Mouse (Mus musculus): ENCODE results near the gene Pbx1. TPM values are rescaled to one million over a fixed set of nuclear protein-coding genes. Genes with fewer than 3 reads are reported as not detected.
"Not testable (repeated sequence)": the region's sequence is repeated elsewhere in the genome, so short reads cannot be mapped to it uniquely, and the experiment has no call there.

Gene Pbx1
- polyA plus RNA-seq (2014; fragmentation: Nextera tagmentation; extraction: Ambion mirVana) = 41.2 and 47.8 TPM in 2 replicates

DNA sequence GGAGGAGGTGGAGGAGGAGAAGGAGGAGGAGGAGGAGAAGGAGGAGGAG, at the start of gene Pbx1:
Gene Pbx1, minus strand, starts transcription at position 39 of the 49 bp plus-strand sequence.
- H3K36me3 ChIP-seq (ENCODE audit: control insufficient read depth, insufficient read depth, low read length); ATAC-seq (ENCODE audit: low read depth); H3K4me1 ChIP-seq (ENCODE audit: control insufficient read depth, insufficient read depth, low read length); H3K27me3 ChIP-seq (ENCODE audit: control insufficient read depth, insufficient read depth, low read length); H3K9me3 ChIP-seq (ENCODE audit: control insufficient read depth, low read length): not testable (repeated sequence)
- peak within 1 kb of the TSS; percentile 85 for H3K9ac ChIP-seq (replicated peaks; ENCODE audit: low read depth, low read length)
- H3K4me3 ChIP-seq (ENCODE audit: low read depth, low read length) = peak within 1 kb of the TSS; percentile 71
- peak within 1 kb of the TSS; percentile 71 for H3K4me2 ChIP-seq (ENCODE audit: low read depth, low read length)
- peak within 1 kb of the TSS; percentile 87 for H3K27ac ChIP-seq (ENCODE audit: low read depth, low read length)

DNA sequence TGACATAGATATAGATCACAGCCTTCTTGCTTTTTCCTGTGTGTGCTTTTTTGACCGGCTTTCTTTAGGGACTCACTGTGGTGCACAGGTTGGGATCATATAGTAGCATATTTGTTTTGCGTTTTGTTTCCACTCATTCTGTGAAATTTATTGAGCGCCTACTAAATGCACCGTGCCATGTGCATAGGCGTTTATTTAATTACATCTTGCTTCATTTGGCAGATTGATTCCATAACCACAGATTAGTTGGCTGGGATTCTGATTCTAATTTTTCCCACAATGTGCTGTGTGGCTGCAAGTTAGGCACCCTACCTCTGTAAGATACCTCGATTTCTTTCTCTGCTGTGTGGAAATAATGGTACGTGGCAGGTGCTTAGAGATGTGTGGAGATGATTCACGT, 47.6 kb upstream of the Pbx1 start:
- WGBS = 75% methylated on average over 8 of the region's 8 CpGs
- Histone ChIP-seq H3K4me2 (ENCODE audit: low read depth, low read length) (no peak overlapping the region), H3K9me3 (ENCODE audit: control insufficient read depth, low read length) (no peaks in the 10 kb centered on the region), H3K4me3 (ENCODE audit: low read depth, low read length) (no peak overlapping the region), H3K27me3 (ENCODE audit: control insufficient read depth, insufficient read depth, low read length) (no peaks in the 10 kb centered on the region), H3K4me1 (ENCODE audit: control insufficient read depth, insufficient read depth, low read length) (peaks cover 5% of the 10 kb centered on the region; the same call in 1 of the 2 replicates), H3K9ac (replicated peaks; ENCODE audit: low read depth, low read length) (no peak overlapping the region), H3K36me3 (ENCODE audit: control insufficient read depth, insufficient read depth, low read length) (no peaks in the 10 kb centered on the region), H3K27ac (ENCODE audit: low read depth, low read length) (no peak overlapping the region)
- ATAC-seq (ENCODE audit: low read depth) = no peak

DNA sequence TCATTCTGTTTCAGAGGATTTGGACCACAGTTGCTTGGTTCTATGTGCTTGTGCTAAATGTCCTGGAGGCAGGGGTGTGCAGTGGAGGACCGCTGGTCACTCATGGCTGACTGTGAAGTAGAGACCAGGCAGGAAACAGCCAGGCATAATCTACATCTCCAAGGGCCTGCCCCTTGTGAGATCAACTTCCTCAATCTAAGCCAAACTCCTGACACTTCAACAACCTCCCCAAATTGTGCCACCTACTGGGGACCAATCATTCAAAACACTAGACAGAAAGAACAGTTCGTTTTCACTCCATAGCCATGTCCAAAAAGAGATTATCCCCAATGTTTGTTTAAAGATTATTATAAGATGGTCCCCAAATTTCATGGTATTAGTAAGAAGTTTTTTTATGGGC, 46.8 kb upstream of the Pbx1 start:
- no peak overlapping the region for H3K27ac ChIP-seq (ENCODE audit: low read depth, low read length)
- H3K36me3 ChIP-seq (ENCODE audit: control insufficient read depth, insufficient read depth, low read length) = no peaks in the 10 kb centered on the region
- WGBS = 78% methylated on average over 2 of the region's 2 CpGs
- no peak overlapping the region for H3K4me3 ChIP-seq (ENCODE audit: low read depth, low read length)
- H3K9me3 ChIP-seq (ENCODE audit: control insufficient read depth, low read length) = no peaks in the 10 kb centered on the region
- ATAC-seq (ENCODE audit: low read depth) = no peak
- peaks cover 7% of the 10 kb centered on the region; the same call in 1 of the 2 replicates for H3K4me1 ChIP-seq (ENCODE audit: control insufficient read depth, insufficient read depth, low read length)
- no peak overlapping the region for H3K9ac ChIP-seq (replicated peaks; ENCODE audit: low read depth, low read length)
- H3K4me2 ChIP-seq (ENCODE audit: low read depth, low read length) = no peak overlapping the region
- H3K27me3 ChIP-seq (ENCODE audit: control insufficient read depth, insufficient read depth, low read length) = no peaks in the 10 kb centered on the region

DNA sequence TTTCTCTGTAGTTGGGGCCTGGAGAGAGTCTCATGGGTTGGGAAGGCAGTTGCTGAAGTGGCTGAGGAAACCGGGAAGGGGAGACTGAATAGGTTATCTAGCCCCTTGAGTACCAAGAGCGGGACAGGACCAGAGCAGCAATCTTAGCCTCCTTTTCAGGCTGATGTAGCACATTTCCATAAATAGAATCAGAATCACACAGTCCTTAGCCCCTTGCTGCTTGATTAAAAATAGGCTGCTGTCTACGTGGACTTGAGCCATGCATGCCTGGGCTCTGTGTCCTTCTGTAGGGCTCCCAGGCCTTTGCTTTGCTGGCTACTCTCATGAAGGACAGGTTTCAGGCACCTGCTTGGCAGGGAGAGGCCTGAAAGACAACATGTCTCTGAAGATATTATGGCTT, 44.8 kb upstream of the Pbx1 start:
- Histone ChIP-seq H3K27ac (ENCODE audit: low read depth, low read length) (no peak overlapping the region), H3K4me3 (ENCODE audit: low read depth, low read length) (no peak overlapping the region), H3K36me3 (ENCODE audit: control insufficient read depth, insufficient read depth, low read length) (no peaks in the 10 kb centered on the region), H3K9ac (replicated peaks; ENCODE audit: low read depth, low read length) (no peak overlapping the region), H3K4me2 (ENCODE audit: low read depth, low read length) (no peak overlapping the region), H3K9me3 (ENCODE audit: control insufficient read depth, low read length) (no peaks in the 10 kb centered on the region), H3K27me3 (ENCODE audit: control insufficient read depth, insufficient read depth, low read length) (no peaks in the 10 kb centered on the region), H3K4me1 (ENCODE audit: control insufficient read depth, insufficient read depth, low read length) (peaks cover 13% of the 10 kb centered on the region; the same call in 1 of the 2 replicates)
- ATAC-seq (ENCODE audit: low read depth) = no peak
- whole genome bisulfite sequencing = 59% methylated on average over 3 of the region's 3 CpGs

DNA sequence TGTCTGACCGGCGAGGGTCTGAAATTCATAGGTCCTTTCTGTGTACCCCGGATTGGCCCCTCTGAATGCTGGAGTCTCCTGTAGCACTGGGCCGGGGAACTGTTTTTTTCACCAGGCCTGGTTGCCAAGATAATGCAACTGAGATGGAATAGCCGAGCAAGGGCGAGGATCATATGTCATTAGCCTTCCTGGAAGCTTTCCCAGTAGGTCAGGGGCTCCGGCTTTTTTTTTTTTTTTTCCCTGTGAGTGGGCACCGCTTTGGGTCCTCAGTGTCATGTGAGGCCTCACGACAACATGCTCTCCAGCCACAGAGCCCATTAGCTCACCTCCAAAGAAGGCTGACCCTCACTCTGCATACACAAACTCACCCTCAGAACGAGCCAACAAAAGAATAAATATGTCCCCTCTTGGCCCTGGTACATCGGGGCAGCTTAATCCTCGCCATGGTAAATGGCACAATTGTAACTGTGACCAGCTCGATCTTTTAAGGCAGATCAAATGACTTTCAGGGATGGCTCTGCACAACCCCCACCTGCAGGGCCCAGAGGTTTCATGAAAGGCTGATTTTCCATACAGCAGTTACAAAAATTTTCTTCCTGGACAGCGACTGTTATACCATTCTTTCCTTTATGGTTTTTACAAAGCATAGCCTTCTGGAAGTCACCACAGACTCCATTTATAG, 44.3 kb upstream of the Pbx1 start:
- Histone ChIP-seq H3K9me3 (ENCODE audit: control insufficient read depth, low read length) (no peaks in the 10 kb centered on the region), H3K9ac (replicated peaks; ENCODE audit: low read depth, low read length) (no peak overlapping the region), H3K4me3 (ENCODE audit: low read depth, low read length) (no peak overlapping the region), H3K4me2 (ENCODE audit: low read depth, low read length) (no peak overlapping the region), H3K27me3 (ENCODE audit: control insufficient read depth, insufficient read depth, low read length) (no peaks in the 10 kb centered on the region), H3K36me3 (ENCODE audit: control insufficient read depth, insufficient read depth, low read length) (no peaks in the 10 kb centered on the region), H3K4me1 (ENCODE audit: control insufficient read depth, insufficient read depth, low read length) (peaks cover 13% of the 10 kb centered on the region; the same call in 1 of the 2 replicates), H3K27ac (ENCODE audit: low read depth, low read length) (peak overlapping the region; percentile 22; the same call in 1 of the 2 replicates)
- WGBS = 44% methylated on average over 14 of the region's 14 CpGs
- peak; percentile 33; the same call in 1 of the 2 replicates for ATAC-seq (ENCODE audit: low read depth)

DNA sequence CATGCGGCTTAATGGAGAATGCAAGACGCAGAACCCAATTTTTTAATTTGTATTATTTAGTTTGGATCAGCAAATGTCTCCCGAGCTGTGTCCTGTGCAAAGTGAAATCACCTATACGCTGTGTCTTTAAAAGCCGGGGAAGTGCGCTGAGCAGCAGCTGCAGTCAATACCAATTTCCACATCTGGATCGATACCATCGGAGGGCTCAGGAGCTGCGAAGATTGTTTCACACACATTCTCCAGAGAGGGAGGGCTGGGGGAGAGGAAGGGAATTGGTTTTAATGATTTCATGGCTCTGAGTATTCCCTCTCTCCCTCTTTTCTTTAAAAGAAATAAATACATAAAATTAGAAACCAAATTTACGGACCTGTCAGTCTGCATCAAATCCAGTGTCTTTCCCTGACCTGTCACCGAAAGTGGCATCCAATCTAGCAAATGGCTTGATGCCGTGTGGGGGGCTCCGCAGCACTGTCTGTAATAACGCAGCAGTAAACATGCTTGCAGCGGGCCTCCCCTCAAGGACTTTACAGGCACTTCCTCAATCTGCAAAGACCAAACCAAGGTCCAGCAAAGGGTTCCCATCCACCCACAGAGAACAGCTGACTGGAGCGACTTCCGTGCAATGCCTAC, 43.6 kb upstream of the Pbx1 start:
- ATAC-seq (ENCODE audit: low read depth) = peak; percentile 28; the same call in 1 of the 2 replicates
- Histone ChIP-seq H3K4me3 (ENCODE audit: low read depth, low read length) (no peak overlapping the region), H3K9me3 (ENCODE audit: control insufficient read depth, low read length) (no peaks in the 10 kb centered on the region), H3K27ac (ENCODE audit: low read depth, low read length) (peak overlapping the region; percentile 22; the same call in 1 of the 2 replicates), H3K36me3 (ENCODE audit: control insufficient read depth, insufficient read depth, low read length) (no peaks in the 10 kb centered on the region), H3K9ac (replicated peaks; ENCODE audit: low read depth, low read length) (no peak overlapping the region), H3K4me2 (ENCODE audit: low read depth, low read length) (no peak overlapping the region), H3K4me1 (ENCODE audit: control insufficient read depth, insufficient read depth, low read length) (peaks cover 13% of the 10 kb centered on the region; the same call in 1 of the 2 replicates), H3K27me3 (ENCODE audit: control insufficient read depth, insufficient read depth, low read length) (no peaks in the 10 kb centered on the region)
- 75% methylated on average over 17 of the region's 17 CpGs for WGBS

DNA sequence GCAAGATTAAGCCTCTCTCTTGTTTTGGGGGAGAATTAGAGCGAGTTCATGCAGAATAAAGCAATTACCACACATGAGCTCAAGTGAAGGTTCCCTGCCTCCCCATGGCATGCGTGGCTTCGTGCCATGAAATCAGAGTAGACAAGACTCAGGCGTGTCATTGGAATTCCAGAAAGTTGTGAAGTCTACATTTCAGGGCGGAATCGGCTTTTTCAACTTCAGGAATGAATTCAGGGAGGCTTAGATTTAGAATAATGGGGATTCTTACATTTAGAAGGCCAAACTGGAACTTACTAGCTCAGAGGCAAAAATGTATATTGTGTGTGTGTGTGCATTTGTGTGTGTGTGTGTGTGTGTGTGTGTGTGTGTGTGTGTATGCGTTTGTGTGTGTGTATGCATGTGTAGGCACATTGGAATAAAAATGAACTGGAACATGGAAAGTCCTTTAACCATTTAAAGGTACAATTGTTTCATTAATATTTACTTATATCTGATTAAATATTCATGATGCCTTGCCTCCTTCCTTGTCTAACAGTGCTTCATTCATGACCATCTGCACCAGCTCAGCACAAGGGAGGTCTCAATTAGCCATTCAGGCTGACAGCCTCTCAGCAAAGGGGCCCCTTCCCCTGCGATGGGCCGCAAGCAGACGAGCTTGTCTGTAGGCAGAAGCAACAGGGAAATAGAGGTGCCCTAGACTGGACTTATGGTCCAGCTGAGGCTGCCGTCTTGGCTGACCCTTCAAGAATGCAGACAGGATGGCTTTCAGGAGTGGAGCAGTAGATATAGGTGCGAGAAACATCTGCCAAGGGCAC, 41.4 kb upstream of the Pbx1 start:
- H3K4me3 ChIP-seq (ENCODE audit: low read depth, low read length) = no peak overlapping the region
- H3K4me1 ChIP-seq (ENCODE audit: control insufficient read depth, insufficient read depth, low read length) = peaks cover 13% of the 10 kb centered on the region; the same call in 1 of the 2 replicates
- peak; percentile 72; the same call in 1 of the 2 replicates for ATAC-seq (ENCODE audit: low read depth)
- no peaks in the 10 kb centered on the region for H3K36me3 ChIP-seq (ENCODE audit: control insufficient read depth, insufficient read depth, low read length)
- H3K27me3 ChIP-seq (ENCODE audit: control insufficient read depth, insufficient read depth, low read length) = no peaks in the 10 kb centered on the region
- H3K9ac ChIP-seq (replicated peaks; ENCODE audit: low read depth, low read length) = no peak overlapping the region
- no peaks in the 10 kb centered on the region for H3K9me3 ChIP-seq (ENCODE audit: control insufficient read depth, low read length)
- H3K27ac ChIP-seq (ENCODE audit: low read depth, low read length) = no peak overlapping the region
- 26% methylated on average over 12 of the region's 12 CpGs for WGBS
- H3K4me2 ChIP-seq (ENCODE audit: low read depth, low read length) = no peak overlapping the region

DNA sequence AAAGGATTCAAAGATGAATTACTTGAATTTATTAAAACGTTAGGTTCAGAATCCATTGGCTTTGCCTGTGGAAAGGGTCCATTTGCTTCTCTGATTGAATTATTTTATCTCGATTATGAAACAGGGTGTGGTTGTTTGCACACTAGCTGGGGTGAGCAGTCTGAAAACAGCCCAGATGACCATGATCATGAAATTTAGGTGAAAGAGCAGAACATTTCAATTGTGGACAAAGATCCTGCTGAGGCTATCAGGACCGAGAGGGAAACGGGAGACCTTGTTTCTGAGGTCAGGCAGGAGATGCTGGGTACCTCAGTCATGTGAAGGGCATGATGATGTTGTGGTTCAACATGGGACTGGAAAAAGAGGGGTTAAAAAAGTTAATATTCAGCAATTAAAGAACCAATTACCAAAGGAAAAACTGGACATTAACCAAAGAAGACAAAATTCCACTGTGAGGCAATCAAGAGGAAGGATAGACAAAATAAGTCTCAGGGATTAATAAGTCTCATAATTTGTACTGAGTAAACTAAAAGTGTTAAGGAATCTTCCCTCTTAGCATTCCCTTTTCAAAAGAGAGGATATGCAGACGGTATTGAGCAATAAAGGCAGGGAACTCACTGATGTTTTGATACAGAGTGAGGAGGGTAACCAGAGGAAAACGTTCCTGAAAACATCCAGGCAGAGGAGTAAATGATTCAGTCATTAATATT, 40.6 kb upstream of the Pbx1 start:
- H3K4me1 ChIP-seq (ENCODE audit: control insufficient read depth, insufficient read depth, low read length) = peaks cover 13% of the 10 kb centered on the region; the same call in 1 of the 2 replicates
- H3K4me3 ChIP-seq (ENCODE audit: low read depth, low read length) = no peak overlapping the region
- no peaks in the 10 kb centered on the region for H3K9me3 ChIP-seq (ENCODE audit: control insufficient read depth, low read length)
- 49% methylated on average over 6 of the region's 6 CpGs for WGBS
- no peak overlapping the region for H3K9ac ChIP-seq (replicated peaks; ENCODE audit: low read depth, low read length)
- H3K4me2 ChIP-seq (ENCODE audit: low read depth, low read length) = no peak overlapping the region
- H3K27me3 ChIP-seq (ENCODE audit: control insufficient read depth, insufficient read depth, low read length) = no peaks in the 10 kb centered on the region
- ATAC-seq (ENCODE audit: low read depth) = no peak
- H3K27ac ChIP-seq (ENCODE audit: low read depth, low read length) = no peak overlapping the region
- no peaks in the 10 kb centered on the region for H3K36me3 ChIP-seq (ENCODE audit: control insufficient read depth, insufficient read depth, low read length)

DNA sequence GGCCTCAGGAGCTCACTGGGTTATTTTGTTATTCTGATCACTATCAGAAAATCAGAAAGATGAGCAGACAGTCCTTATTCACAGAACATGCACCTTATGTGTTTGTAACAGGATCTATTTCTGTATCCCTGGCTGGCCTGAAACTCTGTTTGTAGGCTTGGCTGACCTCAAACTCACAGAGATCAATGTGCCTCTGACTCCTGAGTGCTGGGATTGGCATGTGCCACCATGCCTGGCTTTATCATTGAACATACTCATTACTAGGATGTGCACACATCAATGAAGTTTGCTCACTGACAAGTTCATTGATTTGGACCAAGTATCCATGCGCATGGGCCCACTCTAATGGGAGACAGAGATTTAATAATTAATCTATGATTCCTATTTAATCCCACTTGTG, 27.4 kb upstream of the Pbx1 start:
- no peaks in the 10 kb centered on the region for H3K27me3 ChIP-seq (ENCODE audit: control insufficient read depth, insufficient read depth, low read length)
- H3K27ac ChIP-seq (ENCODE audit: low read depth, low read length) = no peak overlapping the region
- H3K36me3 ChIP-seq (ENCODE audit: control insufficient read depth, insufficient read depth, low read length) = no peaks in the 10 kb centered on the region
- no peak overlapping the region for H3K4me2 ChIP-seq (ENCODE audit: low read depth, low read length)
- H3K9ac ChIP-seq (replicated peaks; ENCODE audit: low read depth, low read length) = no peak overlapping the region
- no peaks in the 10 kb centered on the region for H3K4me1 ChIP-seq (ENCODE audit: control insufficient read depth, insufficient read depth, low read length)
- WGBS = 96% methylated on average over 1 of the region's 1 CpGs
- no peaks in the 10 kb centered on the region for H3K9me3 ChIP-seq (ENCODE audit: control insufficient read depth, low read length)
- no peak overlapping the region for H3K4me3 ChIP-seq (ENCODE audit: low read depth, low read length)
- ATAC-seq (ENCODE audit: low read depth) = no peak
